Mouse (Mus musculus) spleen, adult 10 weeks (tissue): ENCODE results near the gene Mcm8. TPM values are rescaled to one million over a fixed set of nuclear protein-coding genes. Genes with fewer than 3 reads are reported as not detected.

ENCODE experiments used
- polyA plus RNA-seq: library from polyadenylated mRNA; stranded (reverse); fragments of 350-450 nt; fragmentation: Illumina TruSeq; extraction: RNeasy Lipid Tissue Mini Kit (QIAGEN cat#74804); gene quantifications from one replicate; pipeline ENCODE4 v1.2.3, GENCODE M21; 2015; ENCODE audit warnings: low replicate concordance; ENCODE audit not compliant: insufficient read depth

Gene Mcm8
- polyA plus RNA-seq = 3.9 TPM

GRCm38 (mm10) chr2:132815608-132816314 is at the start of gene Mcm8, which contains the start of gene Trmt6:
Mcm8 (plus strand) TSS chr2:132816141.
Trmt6 (minus strand) TSS chr2:132816055.

GRCm38 (mm10) chr2:132780978-132781377 is 35.0 kb upstream of the Mcm8 start, which contains the start of gene Chgb:
Chgb (plus strand) TSS chr2:132781278.

GRCm38 (mm10) chr2:132846407-132847358 is 30.7 kb downstream of the Mcm8 start, which contains the start of gene Crls1:
Crls1 (plus strand) TSS chr2:132846666.

GRCm38 (mm10) chr2:132880844-132881645 is 65.1 kb downstream of the Mcm8 start, which contains the start of gene Lrrn4:
Lrrn4 (minus strand) TSS chr2:132880891.

Other genes starting within 250 kb of the Mcm8 start
- gene Gpcpd1, start 228.4 kb upstream of the Mcm8 start, polyA plus RNA-seq = 147 TPM
- 20.8 TPM for gene Shld1, start 129.2 kb upstream of the Mcm8 start, polyA plus RNA-seq
- gene Chgb, start 34.9 kb upstream of the Mcm8 start, polyA plus RNA-seq = not detected
- 48.1 TPM for gene Trmt6, start 86 bp upstream of the Mcm8 start, polyA plus RNA-seq
- gene Crls1, start 30.5 kb downstream of the Mcm8 start, polyA plus RNA-seq = 25.1 TPM
- 1.1 TPM for gene Lrrn4, start 64.8 kb downstream of the Mcm8 start, polyA plus RNA-seq
- not detected for gene Fermt1, start 129.8 kb downstream of the Mcm8 start, polyA plus RNA-seq